Comparison of ENCODE assay signal across 29 mouse cellular contexts in the genomic region with DNA sequence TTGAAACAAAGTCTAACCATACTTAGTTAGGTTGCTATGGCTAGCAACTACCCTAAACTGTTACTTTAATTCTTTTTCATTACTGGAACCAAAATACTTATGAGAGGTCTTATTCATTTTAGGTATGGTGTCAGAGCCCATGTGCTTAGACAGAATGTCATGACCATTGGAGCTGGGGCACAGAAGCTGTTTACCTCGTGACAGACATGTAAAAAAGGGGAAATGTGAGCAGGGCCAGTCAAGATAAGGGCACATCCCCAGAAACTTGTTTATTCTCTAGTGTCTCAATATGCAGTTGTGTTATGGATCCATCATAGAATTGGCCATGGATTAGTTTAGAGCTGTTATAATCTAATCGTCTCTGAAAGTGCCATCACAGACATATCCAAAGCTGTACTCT.
DNase-seq lines count a peak whose midpoint lies in the region; ATAC-seq and TF ChIP-seq lines count a peak whose summit lies in the region.
"Had no signal": no experiment of that assay in that cellular context is flagged by ENCODE, and none has a peak within 500 bp of the region (broad histone marks: within the 10 kb centered on the region; RNA-seq: fewer than 3 reads in every experiment).

No protein-coding gene starts in this region.

- no peak overlapping the region for H3K9ac ChIP-seq in MEL (ENCODE audit: control insufficient read depth, low read depth, low read length, poor library complexity, severe bottlenecking)
- H3K9ac ChIP-seq: embryonic facial prominence, embryonic 13.5 days; forebrain, embryonic 12.5 days; forebrain, embryonic 15.5 days; heart, embryonic 12.5 days; heart, embryonic 15.5 days; hindbrain, embryonic 14.5 days had no signal

- 0 out of 2 replicates have a peak overlapping the region, but pooled peaks have one; percentile 16 for H3K27ac ChIP-seq in MEL (ENCODE audit: control insufficient read depth, low read depth, low read length)
- H3K27ac ChIP-seq: embryonic facial prominence, embryonic 10.5 days; embryonic facial prominence, embryonic 13.5 days; forebrain, embryonic 12.5 days; forebrain, embryonic 15.5 days; heart, embryonic 15.5 days; hindbrain, embryonic 14.5 days; hindbrain, postnatal 0 days had no signal

- H3K27me3 ChIP-seq in MEL (ENCODE audit: control insufficient read depth in 1 of 2, insufficient read depth in 2 of 2, low read length in 2 of 2), result no peaks in the 10 kb centered on the region
- H3K27me3 ChIP-seq: embryonic facial prominence, embryonic 13.5 days; forebrain, embryonic 12.5 days; forebrain, embryonic 15.5 days; heart, embryonic 12.5 days; heart, embryonic 15.5 days had no signal

- no peak overlapping the region for H3K4me3 ChIP-seq in MEL (ENCODE audit: control insufficient read depth in 1 of 2, insufficient read depth in 1 of 2, low read depth in 2 of 2, low read length in 2 of 2)
- H3K4me3 ChIP-seq: embryonic facial prominence, embryonic 10.5 days; embryonic facial prominence, embryonic 13.5 days; erythroblast, embryonic 14.5 days; forebrain, embryonic 12.5 days; forebrain, embryonic 15.5 days; heart, embryonic 12.5 days; heart, embryonic 15.5 days had no signal

- peaks cover 23 to 25% of the 10 kb centered on the region in 2 experiments for H3K4me1 ChIP-seq in MEL (ENCODE audit: control insufficient read depth in 1 of 2, insufficient read depth in 2 of 2, low read length in 2 of 2)
- H3K4me1 ChIP-seq: embryonic facial prominence, embryonic 10.5 days; embryonic facial prominence, embryonic 13.5 days; forebrain, embryonic 12.5 days; forebrain, embryonic 15.5 days; heart, embryonic 15.5 days had no signal

- TF ChIP-seq POLR2A in MEL (IDR thresholded peaks at IDR 0.05; ENCODE audit: control insufficient read depth in 1 of 2, insufficient read depth in 1 of 2, low read depth in 1 of 2, low read length in 2 of 2, poor library complexity in 1 of 2), result no peak

- ATAC-seq in granulocyte monocyte progenitor cell, adult 5-6 weeks (replicated peaks; ENCODE audit: poor library complexity, severe bottlenecking), result peak; percentile 52
- ATAC-seq: CD4-positive, CD25-positive, alpha-beta regulatory T cell, adult 4 months; forebrain, embryonic 15.5 days; hindbrain, postnatal 0 days; inflammation-experienced regulatory T-cells, adult 6 months; intestine, embryonic 16.5 days had no signal

- peaks cover 0 to 43% of the 10 kb centered on the region in 2 experiments; a peak in 2 of 4 replicates for H3K36me3 ChIP-seq in MEL (ENCODE audit: control insufficient read depth in 1 of 2, insufficient read depth in 2 of 2, low read length in 2 of 2)

- no peaks in the 10 kb centered on the region for H3K9me3 ChIP-seq in MEL (replicated peaks; ENCODE audit: insufficient read depth, low read length)
- H3K9me3 ChIP-seq: embryonic facial prominence, embryonic 10.5 days; embryonic facial prominence, embryonic 13.5 days; forebrain, embryonic 12.5 days; forebrain, embryonic 15.5 days; heart, embryonic 12.5 days; heart, embryonic 15.5 days had no signal

- TF ChIP-seq RAD21 in MEL (IDR thresholded peaks at IDR 0.05; ENCODE audit: low read depth, low read length), result no peak

- TF ChIP-seq CTCF in MEL (IDR thresholded peaks at IDR 0.05 in 2 of 3, conservative IDR thresholded peaks at IDR 0.05 in 1 of 3; ENCODE audit: control insufficient read depth in 1 of 3, insufficient read depth in 1 of 3, low read depth in 2 of 3, low read length in 3 of 3, poor library complexity in 1 of 3, severe bottlenecking in 1 of 3), result no peak

- peak; percentile 42 for DNase-seq in A20 (ENCODE audit: low read depth, low spot score)
- DNase-seq in MEL (ENCODE audit: low read depth, low spot score), result peak; percentile 80
- no peak for DNase-seq in spleen, postnatal 10 days (ENCODE audit: low spot score in 2 of 2)
- DNase-seq in embryo, embryonic 9.5 days (ENCODE audit: extremely low spot score), result no peak
- no peak for DNase-seq in cerebellum, adult 9-11 months
- DNase-seq: adrenal gland, adult 2 months; adrenal gland, postnatal 14 days; cerebellum, adult 11 months; cerebellum, adult 8-10 months; cerebellum, postnatal 14 days; gastrocnemius, postnatal 10 days; gastrocnemius, postnatal 36 days; heart, adult 18-20 months; heart, postnatal 14 days; heart, postnatal 4 days; kidney, adult 18-20 months had no signal

- TF ChIP-seq EP300 in MEL (IDR thresholded peaks at IDR 0.05; ENCODE audit: low read depth in 1 of 2, low read length in 2 of 2), result peak; percentile 53 to 81

- H3K79me2 ChIP-seq in MEL (ENCODE audit: control insufficient read depth, insufficient read depth, low read length, poor library complexity), result no peaks in the 10 kb centered on the region

TF ChIP-seq in MEL, 35 proteins besides CTCF, POLR2A, EP300 and RAD21:
- TF ChIP-seq USF1 (IDR thresholded peaks at IDR 0.05; ENCODE audit: low read depth, low read length) (peak; percentile 74), TAL1 (IDR thresholded peaks at IDR 0.05; ENCODE audit: low read length) (peak; percentile 18; the same call in 1 of the 2 replicates), TBP (IDR thresholded peaks at IDR 0.05; ENCODE audit: low read depth, low read length) (no peak), POLR2AphosphoS5 (IDR thresholded peaks at IDR 0.05; ENCODE audit: borderline replicate concordance, low read depth, low read length) (no peak), MAFK (IDR thresholded peaks at IDR 0.05; ENCODE audit: borderline replicate concordance, low read depth, low read length) (no peak), MAX (IDR thresholded peaks at IDR 0.05; ENCODE audit: low read length) (peak; percentile 90), MYB (IDR thresholded peaks at IDR 0.05; ENCODE audit: low read depth, low read length) (no peak), CHD2 (IDR thresholded peaks at IDR 0.05; ENCODE audit: low read length) (no peak), ZKSCAN1 (IDR thresholded peaks at IDR 0.05; ENCODE audit: low read depth, low read length) (no peak), HCFC1 (IDR thresholded peaks at IDR 0.05; ENCODE audit: low read depth, low read length) (no peak), MXI1 (IDR thresholded peaks at IDR 0.05; ENCODE audit: low read depth, low read length) (peak; percentile 96), POLR2AphosphoS2 (IDR thresholded peaks at IDR 0.05; ENCODE audit: low read length) (no peak), TCF12 (IDR thresholded peaks at IDR 0.05; ENCODE audit: low read depth, low read length) (peak; percentile 52; the same call in 1 of the 2 replicates), RCOR1 (IDR thresholded peaks at IDR 0.05; ENCODE audit: low read depth, low read length) (no peak), MYC (IDR thresholded peaks at IDR 0.05; ENCODE audit: low read depth, low read length) (peak; percentile 95), ETS1 (IDR thresholded peaks at IDR 0.05; ENCODE audit: low read depth, low read length) (peak; percentile 53; the same call in 1 of the 2 replicates), SIN3A (IDR thresholded peaks at IDR 0.05; ENCODE audit: low read length) (peak; percentile 78; the same call in 1 of the 2 replicates), SMC3 (IDR thresholded peaks at IDR 0.05; ENCODE audit: low read depth, low read length) (no peak), ZMIZ1 (IDR thresholded peaks at IDR 0.05; ENCODE audit: low read depth, low read length) (no peak), KAT2A (conservative IDR thresholded peaks at IDR 0.05; ENCODE audit: low read depth, low read length) (no peak), GABPA (IDR thresholded peaks at IDR 0.05; ENCODE audit: low read depth, low read length) (no peak), UBTF (IDR thresholded peaks at IDR 0.05; ENCODE audit: borderline replicate concordance, insufficient read depth, low read depth, low read length) (no peak), ZC3H11A (IDR thresholded peaks at IDR 0.05; ENCODE audit: low read depth, low read length) (no peak), ZNF384 (IDR thresholded peaks at IDR 0.05; ENCODE audit: low read depth, low read length) (peak; percentile 35; the same call in 1 of the 2 replicates), GATA1 (IDR thresholded peaks at IDR 0.05; ENCODE audit: low read depth, low read length) (peak; percentile 89), BHLHE40 (IDR thresholded peaks at IDR 0.05; ENCODE audit: borderline replicate concordance, low read depth, low read length) (peak; percentile 67; the same call in 1 of the 2 replicates), MAZ (IDR thresholded peaks at IDR 0.05; ENCODE audit: low read depth, low read length) (no peak), NELFE (IDR thresholded peaks at IDR 0.05; ENCODE audit: low read depth, low read length) (no peak), CHD1 (IDR thresholded peaks at IDR 0.05; ENCODE audit: low read depth, low read length) (no peak), USF2 (IDR thresholded peaks at IDR 0.05; ENCODE audit: borderline replicate concordance in 1 of 2, insufficient read depth in 1 of 2, low read depth in 1 of 2, low read length in 2 of 2) (no peak), E2F4 (IDR thresholded peaks at IDR 0.05; ENCODE audit: borderline replicate concordance, low read depth, low read length) (no peak), MEF2A (IDR thresholded peaks at IDR 0.05; ENCODE audit: extremely low read depth, insufficient replicate concordance, low read depth, low read length, poor library complexity, severe bottlenecking) (no peak), NRF1 (IDR thresholded peaks at IDR 0.05; ENCODE audit: insufficient read depth, low read depth, low read length, poor library complexity, severe bottlenecking) (no peak), JUND (IDR thresholded peaks at IDR 0.05; ENCODE audit: low read depth, low read length) (no peak), ELF1 (IDR thresholded peaks at IDR 0.05; ENCODE audit: low read depth, low read length) (no peak)

Comparison
In these comparisons a context has a peak if more than half of its experiments do, and no peak if none do; other contexts are left out.
1. DNase-seq: peak in A20 (single experiment) and MEL (single experiment); none in spleen, postnatal 10 days (0 of 2), embryo, embryonic 9.5 days (single experiment) and cerebellum, adult 9-11 months (single experiment).